Mouse (Mus musculus) forebrain, embryonic 10.5 days (tissue): Measurements from ENCODE around the gene Ikzf1. TPM values are rescaled to one million over a fixed set of nuclear protein-coding genes. Genes with fewer than 3 reads are reported as not detected.

Experiments used
- DNase-seq: peaks from one replicate; pipeline ENCODE4 v3.0.0-alpha.2; 2017; ENCODE audit warnings: low spot score; ENCODE audit errors: extremely low spot score
- H3K27ac ChIP-seq: fragments of 300-500 bp; sonication (generic); 2 replicates; pipeline ENCODE4 v1.5.1; 2016; ENCODE audit warnings: mild to moderate bottlenecking
- H3K27me3 ChIP-seq: fragments of 300-500 bp; sonication (generic); 2 replicates; pipeline ENCODE4 v1.6.1; 2016; ENCODE audit warnings: mild to moderate bottlenecking; ENCODE audit not compliant: poor library complexity, severe bottlenecking
- H3K36me3 ChIP-seq: fragments of 300-500 bp; sonication (generic); replicated peaks from 2 replicates; pipeline ENCODE4 v1.6.1; 2016; ENCODE audit warnings: mild to moderate bottlenecking, moderate library complexity
- H3K4me1 ChIP-seq: fragments of 300-500 bp; sonication (generic); 2 replicates; pipeline ENCODE4 v1.6.1; 2016
- H3K4me3 ChIP-seq: fragments of 300-500 bp; sonication (generic); 2 replicates; pipeline ENCODE4 v1.5.1; 2016; ENCODE audit warnings: mild to moderate bottlenecking, moderate library complexity
- H3K9me3 ChIP-seq: fragments of 300-500 bp; sonication (generic); 2 replicates; pipeline ENCODE4 v1.6.1; 2016; ENCODE audit warnings: mild to moderate bottlenecking, moderate library complexity
- WGBS: fragments of 180-500 bp; shearing (Covaris S2); methylation state at CpG from one replicate; pipeline ENCODE4 v1.1.7; 2016; 5-methylcytosine and 5-hydroxymethylcytosine counted together
- polyA plus RNA-seq: library from polyadenylated mRNA; unstranded; fragments of >200 nt; fragmentation: Nextera tagmentation; extraction: Ambion mirVana; gene quantifications from 2 replicates; pipeline ENCODE4 v1.2.1, GENCODE M21; 2016

Ikzf1 gene
- polyA plus RNA-seq, 1 experiment from 2014 or later: 4.2 TPM

DNA sequence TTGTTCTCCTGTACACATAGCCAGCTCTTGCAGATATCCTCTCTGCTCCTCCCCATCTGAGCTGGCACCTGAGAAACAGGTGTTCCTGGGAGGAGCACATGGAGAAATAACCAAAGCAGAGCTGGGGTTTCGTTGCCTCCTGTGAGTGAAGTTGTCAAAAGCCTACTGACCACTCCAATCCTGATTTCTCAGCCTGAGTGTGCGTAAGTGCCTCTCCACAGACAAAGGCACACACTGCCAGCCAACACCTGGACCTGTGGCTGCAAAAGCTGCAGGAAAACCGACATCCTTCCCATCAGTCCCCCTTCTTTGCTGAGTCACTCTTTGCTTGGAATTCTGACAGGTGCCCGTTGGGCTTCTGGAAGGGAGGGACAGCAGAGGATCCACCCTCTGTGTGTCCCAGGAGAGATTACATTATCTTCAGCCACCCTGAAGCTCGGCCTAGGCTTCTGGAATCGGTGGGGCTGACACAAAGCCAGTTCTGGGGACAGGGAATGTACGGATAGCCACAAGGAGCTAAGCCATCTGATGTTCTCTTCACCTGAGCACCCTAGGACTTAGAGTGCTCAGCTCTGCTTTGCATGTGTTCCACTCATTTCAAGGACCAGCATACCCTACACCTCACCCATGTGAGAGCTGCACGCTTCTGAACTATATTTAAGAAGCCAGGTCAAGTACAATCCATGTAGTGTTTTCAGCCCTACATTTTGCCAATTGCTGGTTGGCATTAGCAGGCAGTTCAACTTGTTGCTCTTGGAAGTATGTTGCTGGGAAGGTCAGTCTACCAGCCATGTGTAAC is 48.4 kb downstream of the Ikzf1 start:
- H3K36me3 ChIP-seq: no peaks in the 10 kb centered on the region
- H3K27me3 ChIP-seq: no peaks in the 10 kb centered on the region
- H3K4me1 ChIP-seq: no peaks in the 10 kb centered on the region
- H3K27ac ChIP-seq: 0 out of 2 replicates have a peak overlapping the region, but pooled peaks have one; percentile 40
- H3K9me3 ChIP-seq: no peaks in the 10 kb centered on the region
- no peak overlapping the region for H3K4me3 ChIP-seq
- no peak for DNase-seq
- 84% methylated on average over 8 of the region's 8 CpGs for WGBS

DNA sequence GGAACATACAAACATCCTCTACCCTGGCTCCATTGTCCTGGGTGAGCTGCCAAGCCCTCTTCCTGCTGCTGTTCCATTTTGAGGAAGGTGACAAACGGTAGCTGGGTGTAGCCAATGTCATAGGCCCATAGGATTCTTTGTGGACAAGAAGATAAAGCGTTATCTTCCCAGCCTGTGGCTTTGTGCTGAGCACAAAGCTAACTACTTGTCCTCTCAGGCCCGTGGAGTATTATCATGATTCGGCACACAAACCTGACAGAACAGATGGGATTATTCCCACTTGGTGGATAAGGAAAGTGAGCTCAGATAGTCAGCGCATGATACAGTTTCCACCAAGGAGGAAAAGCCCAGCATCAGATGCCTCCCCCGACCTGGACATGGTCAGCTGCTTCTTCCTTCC is 50.4 kb downstream of the Ikzf1 start:
- no peak overlapping the region for H3K4me3 ChIP-seq
- 87% methylated on average over 6 of the region's 6 CpGs for WGBS
- H3K36me3 ChIP-seq: no peaks in the 10 kb centered on the region
- H3K9me3 ChIP-seq: no peaks in the 10 kb centered on the region
- H3K4me1 ChIP-seq: no peaks in the 10 kb centered on the region
- DNase-seq: no peak
- no peak overlapping the region for H3K27ac ChIP-seq
- no peaks in the 10 kb centered on the region for H3K27me3 ChIP-seq

DNA sequence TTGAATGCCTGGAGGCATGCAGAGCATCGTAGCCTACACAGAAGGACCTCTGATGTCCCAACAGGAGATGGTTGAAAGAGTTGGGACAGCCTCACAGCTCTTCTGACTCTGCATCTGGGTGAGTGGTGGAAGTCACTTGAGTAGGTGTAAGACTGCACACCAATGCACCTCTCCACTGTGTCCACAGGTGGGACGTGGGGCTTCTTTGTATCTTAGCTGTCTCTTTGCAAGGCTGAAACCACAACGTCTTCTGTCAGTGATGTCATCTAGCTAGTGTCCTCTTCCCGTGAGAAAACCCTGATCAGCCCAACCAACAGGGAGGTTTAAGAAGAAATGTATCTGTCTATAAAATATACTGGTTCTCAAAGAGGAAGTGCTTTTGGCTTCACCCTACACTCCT is 52.1 kb downstream of the Ikzf1 start:
- no peak for DNase-seq
- Histone ChIP-seq H3K4me1 (no peaks in the 10 kb centered on the region), H3K9me3 (no peaks in the 10 kb centered on the region), H3K4me3 (no peak overlapping the region), H3K27me3 (no peaks in the 10 kb centered on the region), H3K27ac (no peak overlapping the region), H3K36me3 (no peaks in the 10 kb centered on the region)
- WGBS: 84% methylated on average over 4 of the region's 4 CpGs

DNA sequence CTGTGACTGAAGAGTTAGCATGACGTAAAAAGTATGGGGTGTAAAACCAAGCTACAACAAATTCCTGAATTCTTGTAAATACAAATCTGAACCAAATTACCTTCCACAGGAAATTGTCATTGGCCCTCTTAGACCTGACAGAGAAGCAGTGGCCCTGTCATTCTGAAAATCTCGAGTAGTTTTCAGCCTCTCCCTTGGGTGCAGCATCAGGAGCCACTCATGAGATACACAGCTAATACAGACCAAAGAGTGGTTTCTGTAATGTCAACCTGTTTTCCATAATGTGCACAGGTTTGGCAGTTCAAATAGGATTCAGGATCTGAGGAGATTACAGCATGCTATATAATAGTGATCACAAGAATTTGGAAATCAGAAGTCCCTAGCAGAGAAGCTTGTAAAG is 52.8 kb downstream of the Ikzf1 start:
- no peak for DNase-seq
- no peak overlapping the region for H3K27ac ChIP-seq
- WGBS: 77% methylated on average over 2 of the region's 2 CpGs
- H3K9me3 ChIP-seq: peaks cover under 1% of the 10 kb centered on the region
- H3K4me1 ChIP-seq: no peaks in the 10 kb centered on the region
- H3K4me3 ChIP-seq: no peak overlapping the region
- H3K27me3 ChIP-seq: no peaks in the 10 kb centered on the region
- no peaks in the 10 kb centered on the region for H3K36me3 ChIP-seq

DNA sequence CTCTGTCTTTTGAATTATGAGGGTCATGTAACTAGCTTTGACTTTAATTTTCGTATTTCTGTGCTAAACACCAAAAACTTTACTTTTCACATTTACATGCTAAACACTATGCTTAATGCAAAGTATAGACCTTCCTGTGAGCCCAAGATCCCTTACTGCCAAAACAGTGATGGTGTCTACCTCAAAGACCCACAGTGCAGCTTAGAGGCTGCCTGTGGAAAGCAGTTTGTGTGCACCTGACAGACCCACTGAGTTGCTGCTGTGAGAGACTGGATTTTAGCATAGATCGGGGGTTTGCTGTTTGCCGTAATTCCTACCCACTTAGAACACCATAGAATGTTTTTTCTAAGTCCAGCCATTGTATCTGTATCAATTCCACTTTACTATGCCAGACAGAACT is 54.3 kb downstream of the Ikzf1 start:
- no peak overlapping the region for H3K27ac ChIP-seq
- H3K9me3 ChIP-seq: peaks cover 3% of the 10 kb centered on the region
- no peaks in the 10 kb centered on the region for H3K4me1 ChIP-seq
- H3K4me3 ChIP-seq: no peak overlapping the region
- no peak for DNase-seq
- H3K27me3 ChIP-seq: no peaks in the 10 kb centered on the region
- 94% methylated on average over 3 of the region's 3 CpGs for WGBS
- no peaks in the 10 kb centered on the region for H3K36me3 ChIP-seq

DNA sequence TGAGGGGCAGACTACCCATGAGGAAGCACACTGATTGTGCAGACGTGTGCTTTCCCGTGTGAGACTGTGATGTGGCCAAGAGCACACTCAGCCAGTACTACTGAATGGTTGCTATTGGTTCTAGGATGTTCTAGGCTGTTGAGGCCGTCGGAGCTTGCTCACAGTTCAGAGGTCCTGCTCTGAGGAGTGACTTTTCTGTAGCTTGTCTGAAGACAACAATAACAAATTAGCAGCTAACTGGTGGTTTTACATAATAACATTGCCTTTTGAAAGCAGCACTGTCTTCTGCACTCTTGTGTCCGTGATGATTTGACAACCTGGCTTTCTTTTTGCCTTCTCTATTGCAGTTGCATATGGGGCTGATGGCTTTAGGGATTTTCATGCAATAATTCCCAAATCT is 55.8 kb downstream of the Ikzf1 start:
- Histone ChIP-seq H3K4me3 (no peak overlapping the region), H3K27ac (no peak overlapping the region), H3K36me3 (no peaks in the 10 kb centered on the region), H3K27me3 (no peaks in the 10 kb centered on the region), H3K4me1 (no peaks in the 10 kb centered on the region), H3K9me3 (peaks cover 3% of the 10 kb centered on the region)
- no peak for DNase-seq
- WGBS: 86% methylated on average over 5 of the region's 5 CpGs

DNA sequence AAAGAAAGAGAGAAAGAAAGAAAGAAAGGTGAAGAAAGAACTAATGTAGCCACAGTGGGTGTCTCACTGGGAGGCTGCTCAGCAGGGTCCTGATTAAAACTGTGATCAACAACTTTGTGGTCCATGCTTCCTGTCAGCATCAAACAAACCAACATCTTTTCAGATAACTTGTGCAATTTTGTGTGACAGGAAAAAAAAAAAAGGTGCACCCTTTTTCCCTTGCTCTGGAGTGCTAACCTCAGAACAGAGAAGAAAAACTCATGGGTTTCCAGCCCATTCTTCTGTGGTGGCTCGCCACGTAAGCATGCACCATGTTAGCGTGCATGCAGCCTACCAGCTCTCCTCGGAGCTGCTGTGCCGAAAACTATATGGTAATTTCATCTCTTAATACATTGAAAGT is 56.8 kb downstream of the Ikzf1 start:
- Histone ChIP-seq H3K4me1 (no peaks in the 10 kb centered on the region), H3K9me3 (peaks cover 3% of the 10 kb centered on the region), H3K36me3 (no peaks in the 10 kb centered on the region), H3K4me3 (no peak overlapping the region), H3K27me3 (no peaks in the 10 kb centered on the region), H3K27ac (no peak overlapping the region)
- DNase-seq: no peak
- WGBS: 91% methylated on average over 5 of the region's 5 CpGs

DNA sequence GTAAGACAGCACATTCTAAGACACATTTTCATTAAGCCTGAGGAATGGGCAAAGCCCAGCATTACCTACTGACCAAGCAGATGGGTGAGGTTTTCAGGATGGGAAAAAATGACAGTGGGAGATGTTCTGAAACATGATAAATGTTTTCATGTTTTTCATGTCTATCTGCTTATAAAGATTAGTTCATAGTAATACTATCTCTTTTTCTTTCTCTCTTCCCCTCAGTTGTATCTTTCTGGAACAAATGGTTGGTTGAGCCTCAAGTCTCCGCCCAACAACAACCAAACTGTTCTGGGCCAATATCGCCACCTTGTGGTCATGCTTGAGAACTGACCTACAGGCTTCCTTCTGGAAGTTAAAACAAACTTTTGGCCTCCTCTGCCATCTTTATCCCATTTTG is 57.8 kb downstream of the Ikzf1 start:
- no peak for DNase-seq
- Histone ChIP-seq H3K27ac (no peak overlapping the region), H3K27me3 (no peaks in the 10 kb centered on the region), H3K36me3 (no peaks in the 10 kb centered on the region), H3K4me1 (no peaks in the 10 kb centered on the region), H3K9me3 (peaks cover 3% of the 10 kb centered on the region), H3K4me3 (no peak overlapping the region)
- WGBS: 30% methylated on average over 2 of the region's 2 CpGs

DNA sequence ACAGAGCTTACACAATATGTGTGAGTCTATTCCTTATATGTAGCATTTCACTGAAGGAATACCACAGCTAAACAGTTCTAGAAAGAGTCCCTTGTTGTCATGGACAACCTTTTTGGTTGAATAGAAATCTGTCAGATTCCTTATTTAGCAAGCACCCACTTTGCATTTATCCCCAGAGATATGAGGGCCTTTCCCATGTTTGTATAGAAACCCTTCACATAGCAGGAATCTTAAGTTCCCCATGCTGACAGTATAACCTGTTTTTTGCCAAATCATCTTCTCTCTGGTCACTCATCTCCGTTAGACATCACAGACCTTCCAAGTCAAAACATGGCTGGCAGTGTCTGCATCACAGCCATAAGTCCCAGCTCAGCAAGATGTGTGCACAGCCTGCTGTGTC is 59.4 kb downstream of the Ikzf1 start:
- 53% methylated on average over 1 of the region's 1 CpGs for WGBS
- Histone ChIP-seq H3K4me1 (peaks cover 7% of the 10 kb centered on the region), H3K4me3 (no peak overlapping the region), H3K27me3 (no peaks in the 10 kb centered on the region), H3K27ac (no peak overlapping the region), H3K9me3 (peaks cover 3% of the 10 kb centered on the region), H3K36me3 (no peaks in the 10 kb centered on the region)
- DNase-seq: no peak

DNA sequence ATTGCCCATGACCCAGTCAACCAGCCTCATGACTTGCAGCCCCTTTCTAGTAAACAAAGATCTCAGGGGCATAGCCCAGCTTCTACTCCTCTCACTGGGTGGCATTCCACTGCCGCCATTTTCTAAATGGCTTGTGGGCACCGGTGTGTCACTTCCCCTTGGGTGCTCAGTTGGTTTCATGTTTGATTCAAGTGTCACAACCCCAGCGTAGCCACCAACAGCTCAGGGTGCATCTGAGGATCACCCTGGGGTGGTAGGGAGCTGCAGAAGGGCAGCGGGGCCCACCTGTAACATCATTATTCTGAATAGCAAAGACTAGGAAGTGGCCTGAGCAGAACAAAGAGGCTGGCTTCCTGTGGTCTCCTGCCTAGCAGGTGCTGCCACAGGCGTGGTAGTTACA is 66.3 kb downstream of the Ikzf1 start:
- Histone ChIP-seq H3K27ac (no peak overlapping the region), H3K4me1 (peaks cover 12% of the 10 kb centered on the region), H3K36me3 (no peaks in the 10 kb centered on the region), H3K4me3 (no peak overlapping the region), H3K9me3 (no peaks in the 10 kb centered on the region), H3K27me3 (no peaks in the 10 kb centered on the region)
- no peak for DNase-seq
- 89% methylated on average over 5 of the region's 5 CpGs for WGBS

DNA sequence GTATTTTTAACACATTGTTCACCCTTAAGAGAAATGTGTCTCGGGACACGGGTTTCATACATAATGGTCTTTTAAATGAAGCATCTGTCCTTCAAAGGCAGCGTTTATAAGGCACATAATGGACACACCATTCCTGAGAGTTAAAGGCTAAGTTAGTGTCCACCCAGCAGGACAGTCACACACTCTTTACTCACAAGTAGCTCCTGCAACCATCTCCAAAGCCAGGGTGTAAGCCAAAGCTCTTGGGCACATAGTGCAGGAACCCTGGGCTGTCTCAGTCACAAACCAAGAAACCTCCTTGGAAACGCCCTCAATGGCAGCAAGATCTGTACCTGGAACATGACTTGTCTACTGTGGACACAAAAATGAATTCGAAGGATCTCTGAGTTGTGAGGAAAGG is 68.1 kb downstream of the Ikzf1 start:
- DNase-seq: no peak
- H3K27me3 ChIP-seq: no peaks in the 10 kb centered on the region
- 86% methylated on average over 5 of the region's 5 CpGs for WGBS

DNA sequence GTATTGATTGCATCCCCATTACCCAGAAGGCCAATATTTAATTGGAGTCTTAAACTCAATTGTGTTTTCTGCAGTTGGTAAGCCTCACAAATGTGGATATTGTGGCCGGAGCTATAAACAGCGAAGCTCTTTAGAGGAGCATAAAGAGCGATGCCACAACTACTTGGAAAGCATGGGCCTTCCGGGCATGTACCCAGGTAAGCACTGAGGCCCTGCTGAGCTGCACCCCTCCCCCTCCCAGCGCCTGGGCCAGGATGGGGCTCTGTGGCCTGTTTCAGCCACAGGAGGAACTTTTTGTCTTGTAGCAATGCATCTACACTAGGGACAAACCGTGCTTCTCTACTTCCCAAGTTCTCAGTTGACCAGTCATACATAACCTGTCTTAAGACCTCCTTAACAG is 73.3 kb downstream of the Ikzf1 start:
- 80% methylated on average over 6 of the region's 6 CpGs for WGBS
- Histone ChIP-seq H3K27me3 (no peaks in the 10 kb centered on the region), H3K9me3 (no peaks in the 10 kb centered on the region), H3K4me1 (peaks cover 5% of the 10 kb centered on the region; the same call in 1 of the 2 replicates), H3K36me3 (no peaks in the 10 kb centered on the region), H3K27ac (no peak overlapping the region), H3K4me3 (no peak overlapping the region)
- no peak for DNase-seq

More for the DNA sequence above, 68.1 kb downstream of the Ikzf1 start:
- no peak overlapping the region for H3K27ac ChIP-seq
- H3K4me3 ChIP-seq: no peak overlapping the region
- no peaks in the 10 kb centered on the region for H3K9me3 ChIP-seq
- H3K4me1 ChIP-seq: peaks cover 12% of the 10 kb centered on the region
- no peaks in the 10 kb centered on the region for H3K36me3 ChIP-seq

DNA sequence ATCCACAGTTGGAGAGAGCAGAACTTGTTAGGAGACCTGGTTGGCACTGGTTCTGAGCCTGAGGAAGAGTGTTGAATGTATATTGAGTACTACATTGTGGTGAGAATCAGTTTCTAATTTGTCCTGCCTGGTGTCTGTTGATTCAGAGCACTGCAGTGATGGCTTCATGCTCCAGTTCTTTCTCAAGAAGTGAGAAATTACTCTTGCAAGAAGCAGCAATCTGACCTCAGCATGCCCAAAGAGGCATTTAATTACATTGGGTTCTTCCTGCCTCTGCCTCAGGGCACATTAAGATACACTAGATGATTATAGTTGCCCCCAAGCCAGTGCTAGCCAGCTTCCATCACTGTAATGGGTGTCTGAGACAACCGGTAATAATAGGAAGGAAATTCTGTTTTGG is 74.1 kb downstream of the Ikzf1 start:
- Histone ChIP-seq H3K27me3 (no peaks in the 10 kb centered on the region), H3K36me3 (no peaks in the 10 kb centered on the region), H3K9me3 (no peaks in the 10 kb centered on the region), H3K27ac (no peak overlapping the region), H3K4me3 (no peak overlapping the region), H3K4me1 (peaks cover 3% of the 10 kb centered on the region; the same call in 1 of the 2 replicates)
- WGBS: 90% methylated on average over 1 of the region's 1 CpGs
- no peak for DNase-seq
